Mouse (Mus musculus): ENCODE results near the gene Hadh. TPM values are rescaled to one million over a fixed set of nuclear protein-coding genes. Genes with fewer than 3 reads are reported as not detected.
A peak's percentile ranks its signal among the peaks of the same experiment; 100 is the strongest.

Gene Hadh
- total RNA-seq (2021) = 100 to 1,000 TPM; 734 to 810 TPM

DNA sequence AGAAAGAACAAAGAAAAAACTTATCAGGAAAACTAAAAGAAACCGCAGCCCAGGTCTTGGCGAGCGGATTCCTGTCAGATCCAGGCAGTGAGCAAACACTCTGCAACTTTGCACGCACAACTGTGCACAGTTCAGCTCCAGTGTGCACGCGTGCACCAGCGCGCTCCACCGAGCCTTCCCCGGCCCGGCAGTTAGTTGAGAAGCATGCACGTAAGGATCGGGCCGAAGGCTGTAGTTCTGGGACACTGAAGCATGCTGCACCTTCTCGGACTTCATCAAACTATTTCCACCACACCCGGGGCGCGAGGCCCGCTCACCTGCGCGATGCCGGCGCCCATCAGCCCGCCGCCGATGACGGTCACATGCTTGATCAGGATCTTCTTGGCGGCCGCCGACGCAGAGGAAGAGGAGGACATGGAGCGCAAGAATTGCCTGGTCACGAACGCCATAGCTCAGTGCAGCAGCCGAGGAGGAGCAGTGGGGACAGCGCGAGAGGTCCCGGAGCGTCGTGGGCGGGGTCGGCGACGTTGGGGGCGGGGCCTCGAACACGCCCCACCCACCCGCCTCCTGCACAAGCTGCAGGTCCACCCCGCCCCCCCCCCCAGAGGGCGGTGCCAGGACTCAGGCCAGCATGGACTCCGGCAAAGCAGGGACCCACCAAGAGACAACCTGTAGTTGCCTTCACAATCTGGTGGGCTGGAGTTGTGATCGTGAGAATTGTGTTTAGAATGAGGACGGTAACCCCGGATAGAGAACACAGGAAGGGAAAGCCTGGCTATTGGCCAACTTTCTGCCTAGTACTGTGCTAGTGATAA is at the start of gene Hadh:
Gene Hadh, minus strand, starts transcription at position 543 of the 815 bp plus-strand sequence.
- intact Hi-C loops (cut with DNase I) = loop anchor here (10.0 kb wide), 1 partner anchor 1547 kb away; no protein-coding TSS in a partner anchor
- peak; percentile 85 to 89 for DNase-seq

- intact Hi-C loops (cut with DNase I) = loop anchor here (1.0 to 5.0 kb wide), 3 partner anchors 167 to 233 kb away; no protein-coding TSS in a partner anchor
- peak; percentile 80 to 81 for DNase-seq
Observed at GRCm38 (mm10) chr3:131320184-131320583, 48.3 kb upstream of the Hadh start.

- intact Hi-C loops (cut with DNase I) = no loop called here
Observed at GRCm38 (mm10) chr3:131318211-131318610, 46.3 kb upstream of the Hadh start.

DNA sequence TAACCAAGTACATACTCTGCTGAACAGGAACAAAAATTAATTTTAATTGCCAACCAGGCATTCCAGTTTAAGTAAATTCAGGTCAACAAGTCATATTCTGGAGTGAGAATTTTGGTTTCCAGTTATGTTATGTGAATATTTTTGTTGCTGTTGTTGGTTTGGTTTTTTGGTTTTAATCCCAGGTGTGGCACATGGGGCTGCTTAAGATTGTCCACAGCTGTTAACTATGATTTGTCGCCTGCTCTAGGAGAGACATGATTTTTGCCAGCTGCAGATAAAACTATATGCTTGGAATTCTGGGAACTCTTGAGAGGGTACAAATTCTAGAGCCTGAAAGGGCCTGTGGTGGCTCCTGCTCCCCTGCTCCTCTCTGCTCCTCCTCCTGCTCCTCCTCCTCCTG is 45.2 kb upstream of the Hadh start:
- intact Hi-C loops (cut with DNase I) = no loop called here
- DNase-seq = no peak

More at GRCm38 (mm10) chr3:131318211-131318610, 46.3 kb upstream of the Hadh start:
- DNase-seq = no peak

GRCm38 (mm10) chr3:131315957-131316510 is 44.1 kb upstream of the Hadh start:
- DNase-seq = no peak

GRCm38 (mm10) chr3:131312340-131312739 is 40.4 kb upstream of the Hadh start:
- intact Hi-C loops (cut with DNase I) = no loop called here
- no peak for DNase-seq

More at GRCm38 (mm10) chr3:131315957-131316510, 44.1 kb upstream of the Hadh start:
- intact Hi-C loops (cut with DNase I) = no loop called here

- no peak for DNase-seq
Observed at GRCm38 (mm10) chr3:131310572-131310971, 38.7 kb upstream of the Hadh start.

DNA sequence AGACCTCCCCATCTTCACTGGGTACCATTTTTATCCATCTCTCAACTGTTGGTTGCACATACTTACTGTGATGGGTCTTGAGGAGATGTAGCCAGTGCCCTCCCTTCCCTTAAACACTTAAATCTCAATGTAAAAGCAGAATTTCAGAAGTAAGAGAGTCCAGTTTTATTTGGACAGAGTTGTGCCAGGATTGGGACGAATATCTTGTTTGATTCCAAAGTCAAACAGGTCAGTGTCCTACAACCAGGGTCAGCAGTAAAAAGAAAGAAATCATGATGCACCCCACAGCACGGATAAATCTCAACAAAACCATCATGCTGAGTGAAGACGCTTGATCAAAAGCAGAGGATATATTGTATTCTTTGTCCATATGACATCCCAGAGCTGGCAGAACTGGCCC is 35.9 kb upstream of the Hadh start:
- no peak for DNase-seq
- intact Hi-C loops (cut with DNase I) = no loop called here

More at GRCm38 (mm10) chr3:131310572-131310971, 38.7 kb upstream of the Hadh start:
- intact Hi-C loops (cut with DNase I) = no loop called here

- intact Hi-C loops (cut with DNase I) = no loop called here
- no peak for DNase-seq
Observed at GRCm38 (mm10) chr3:131306255-131306654, 34.4 kb upstream of the Hadh start.

DNA sequence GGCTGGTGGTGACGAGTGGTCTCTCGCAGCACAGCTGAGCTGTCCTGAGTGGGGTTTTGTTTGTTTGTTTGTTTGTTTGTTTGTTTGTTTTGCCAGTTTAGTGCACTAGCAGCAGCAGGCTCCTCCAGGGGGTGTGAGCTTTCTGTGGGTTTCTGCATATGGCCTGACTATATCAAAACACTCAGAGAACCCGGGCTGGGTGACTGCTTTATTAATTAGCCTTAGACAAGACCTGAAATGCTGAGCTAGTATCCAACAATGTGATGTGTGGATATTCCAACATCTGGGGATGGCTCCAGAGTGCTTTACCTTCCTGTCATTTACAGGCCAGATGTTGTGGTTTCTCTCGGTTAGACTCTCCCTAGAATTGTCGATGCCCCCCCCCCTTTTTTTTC is 31.4 kb upstream of the Hadh start:
- intact Hi-C loops (cut with DNase I) = no loop called here
- DNase-seq = no peak

DNA sequence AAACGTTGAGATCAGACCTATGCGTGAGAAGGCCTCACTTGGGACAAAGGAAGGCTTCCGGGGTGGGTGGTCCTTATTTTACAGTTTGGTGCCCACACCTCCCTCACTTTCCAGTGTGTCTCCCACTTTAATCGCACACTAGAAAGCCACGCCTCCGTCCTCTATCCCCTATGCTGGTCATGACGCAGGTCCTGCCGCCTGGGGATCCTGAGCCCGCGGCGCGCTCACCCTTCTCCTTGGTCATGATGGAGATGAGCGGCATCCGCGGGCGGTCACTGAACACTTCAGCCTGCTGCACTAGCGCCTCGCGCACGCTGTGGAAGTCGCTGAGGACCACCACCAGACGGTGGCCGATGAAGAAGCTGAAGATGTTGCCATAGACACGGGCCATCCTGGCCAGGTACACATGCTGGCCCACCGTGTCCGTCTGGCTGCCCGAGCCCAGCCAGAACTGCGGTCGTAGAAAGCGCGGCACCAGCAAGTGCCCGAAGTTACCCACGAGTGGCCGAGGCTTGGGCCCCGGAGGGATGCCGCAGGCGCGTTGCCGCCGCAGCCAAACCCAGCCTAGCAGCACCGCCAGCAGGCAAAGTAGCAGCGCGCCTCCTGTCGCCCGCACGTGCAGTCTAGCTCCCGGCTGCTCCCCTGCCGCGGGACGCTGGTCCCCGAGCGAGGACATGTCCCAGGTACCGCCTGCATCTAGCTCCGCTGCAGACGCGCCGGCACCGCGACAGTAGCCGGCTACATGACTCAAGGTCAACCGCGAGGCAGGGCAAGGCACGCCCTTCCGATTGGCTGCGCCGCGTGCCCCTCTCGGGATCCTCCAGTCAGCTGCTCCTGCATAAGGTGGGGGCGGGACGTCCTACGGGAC is 30.8 kb upstream of the Hadh start, which contains the start of gene Cyp2u1:
Gene Cyp2u1, minus strand, starts transcription at position 776 of the 868 bp plus-strand sequence.
- intact Hi-C loops (cut with DNase I) = no loop called here
- DNase-seq = peak; percentile 89 to 90

- intact Hi-C loops (cut with DNase I) = loop anchor here (1.0 kb wide), 1 partner anchor 252 kb away; no protein-coding TSS in a partner anchor
- DNase-seq = no peak
Observed at GRCm38 (mm10) chr3:131299908-131300307, 28.0 kb upstream of the Hadh start.

DNA sequence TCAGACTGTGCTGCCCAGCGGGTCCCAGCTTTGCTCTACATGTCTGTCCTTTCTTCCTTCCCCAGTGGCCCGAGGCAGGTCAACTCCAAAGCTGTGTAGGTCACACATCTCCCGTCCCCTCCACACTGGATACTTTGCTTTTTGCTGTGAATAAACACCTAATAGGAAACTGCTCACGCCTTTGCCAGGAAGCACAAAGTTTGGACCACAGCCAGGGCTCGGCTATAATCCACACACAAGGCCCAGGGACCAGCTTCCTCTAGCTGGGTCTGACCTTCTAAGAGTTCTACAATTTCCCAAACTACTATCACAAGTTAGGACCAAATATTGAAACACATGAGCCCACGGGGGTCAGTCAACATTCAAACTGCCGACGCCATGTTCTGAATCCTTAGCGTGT is 27.2 kb upstream of the Hadh start:
- intact Hi-C loops (cut with DNase I) = no loop called here
- no peak for DNase-seq

DNA sequence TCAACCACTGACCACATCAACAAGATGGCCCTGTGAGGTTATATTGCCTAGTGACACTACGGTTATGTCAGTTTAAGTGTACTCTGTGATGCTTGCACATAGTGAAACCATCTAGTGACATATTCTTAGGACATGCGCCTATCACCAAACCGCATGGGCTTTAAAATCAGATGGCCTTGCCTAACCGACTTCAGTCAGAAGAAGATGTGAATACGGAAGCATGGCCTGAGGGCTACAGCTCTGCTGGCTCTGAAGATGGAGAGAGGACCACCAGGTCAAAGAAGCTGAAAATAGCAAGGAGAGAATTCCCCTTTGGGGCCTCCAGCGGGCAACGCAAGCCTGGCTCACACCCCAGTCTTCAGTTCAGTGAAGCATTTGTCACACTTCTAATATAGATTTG is 25.0 kb upstream of the Hadh start:
- intact Hi-C loops (cut with DNase I) = no loop called here
- DNase-seq = no peak

DNA sequence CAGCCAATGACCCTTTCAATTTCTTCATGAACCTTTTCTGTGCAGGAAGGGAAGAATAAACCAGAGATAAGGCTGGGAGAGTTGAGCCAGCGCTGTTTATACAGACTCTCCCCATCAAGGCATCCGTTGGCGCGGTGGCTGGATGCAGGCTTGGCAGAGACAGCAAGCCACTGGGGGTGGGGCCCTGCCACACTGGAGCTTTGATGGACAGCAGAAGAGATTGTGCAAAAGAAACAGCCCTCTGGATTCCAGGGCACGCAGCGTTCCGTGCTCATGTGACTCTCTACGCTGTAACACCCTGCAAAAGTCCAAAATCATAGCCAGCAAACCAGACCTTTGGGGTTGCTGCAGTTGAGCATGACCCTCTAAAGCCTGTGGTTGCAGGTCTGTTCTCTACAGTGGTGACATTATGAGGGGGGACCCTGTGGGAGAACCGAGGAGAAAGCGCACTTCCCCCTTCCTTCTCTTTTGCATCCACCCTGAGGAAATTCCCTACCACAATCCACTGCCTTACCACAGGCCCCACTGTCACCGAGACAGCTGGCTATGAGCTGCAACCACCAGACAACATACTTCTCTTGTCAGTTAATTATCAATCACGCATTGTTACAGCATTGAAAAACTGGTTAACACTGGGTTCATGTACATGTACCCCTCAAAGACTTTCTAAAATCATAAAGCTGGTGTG is 23.8 kb upstream of the Hadh start:
- intact Hi-C loops (cut with DNase I) = no loop called here
- peak in 1 of 2 experiments; percentile 19 for DNase-seq

DNA sequence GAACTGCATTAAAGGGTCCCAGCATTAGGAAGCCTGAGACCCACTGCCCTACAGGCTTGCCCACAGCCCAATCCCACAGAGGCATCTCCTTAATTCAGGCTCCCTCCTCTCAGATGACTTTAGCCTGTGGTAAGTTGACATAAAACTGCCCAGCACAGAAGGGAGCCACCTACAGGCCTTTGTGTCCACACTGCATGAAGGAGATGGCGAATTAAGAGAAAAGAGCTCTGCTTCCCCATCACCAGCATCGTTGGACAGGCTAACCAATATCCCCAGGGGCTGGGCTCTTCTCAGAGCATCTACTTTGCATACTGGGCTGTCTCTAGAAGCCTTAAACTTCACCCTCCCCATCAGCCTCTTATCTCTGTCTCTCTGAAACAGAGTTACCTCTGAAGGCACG is 22.6 kb upstream of the Hadh start:
- DNase-seq = no peak
- intact Hi-C loops (cut with DNase I) = no loop called here

- no peak for DNase-seq
- intact Hi-C loops (cut with DNase I) = no loop called here
Observed at GRCm38 (mm10) chr3:131292959-131293358, 21.1 kb upstream of the Hadh start.

GRCm38 (mm10) chr3:131292349-131292748 is 20.4 kb upstream of the Hadh start:
- DNase-seq = no peak
- intact Hi-C loops (cut with DNase I) = no loop called here

DNA sequence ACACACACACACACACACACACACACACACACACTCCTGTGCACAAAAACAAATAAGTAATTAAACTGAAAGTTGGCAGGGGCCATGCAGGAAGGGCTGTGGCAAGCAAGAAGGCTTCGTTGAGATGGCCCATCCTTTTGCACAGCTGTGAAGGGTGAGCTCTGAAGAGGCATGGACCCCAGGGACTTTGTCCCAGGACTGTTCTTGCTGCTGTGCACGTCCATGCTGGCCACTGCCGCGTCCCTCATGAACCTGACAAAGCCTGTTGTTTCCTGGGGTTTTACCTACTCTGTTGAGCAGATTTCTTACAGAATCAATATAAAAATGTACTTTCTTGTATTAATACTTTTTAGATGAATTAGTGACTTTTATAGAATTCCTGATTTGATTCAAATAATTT is 20.0 kb upstream of the Hadh start:
- no peak for DNase-seq

GRCm38 (mm10) chr3:131274151-131274550 is 2.2 kb upstream of the Hadh start:
- intact Hi-C loops (cut with DNase I) = loop anchor here (10.0 kb wide), 1 partner anchor 1549 kb away; no protein-coding TSS in a partner anchor
- DNase-seq = no peak

More for the DNA sequence above, 20.0 kb upstream of the Hadh start:
- intact Hi-C loops (cut with DNase I) = no loop called here
